Mouse (Mus musculus) right cerebral cortex, postnatal 25 days (tissue): ENCODE measurements around the gene Dapl1.
A peak's percentile ranks its signal among the peaks of the same experiment; 100 is the strongest.

Experiments used
- DNase-seq: peaks from one replicate; pipeline ENCODE4 v3.0.0; 2022

The Dapl1 gene

GRCm38 (mm10) chr2:59474336-59474735 is 10.1 kb upstream of the Dapl1 start:
- DNase-seq, result no peak

- DNase-seq, result no peak
Measured at GRCm38 (mm10) chr2:59485080-59485479, 627 bp downstream of the Dapl1 start.

GRCm38 (mm10) chr2:59485657-59486056 is 1.2 kb downstream of the Dapl1 start:
- no peak for DNase-seq

- DNase-seq, result no peak
Measured at GRCm38 (mm10) chr2:59486196-59486845, 1.9 kb downstream of the Dapl1 start.

GRCm38 (mm10) chr2:59488235-59488634 is 3.8 kb downstream of the Dapl1 start:
- DNase-seq, result no peak

GRCm38 (mm10) chr2:59490353-59490752 is 5.9 kb downstream of the Dapl1 start:
- no peak for DNase-seq

GRCm38 (mm10) chr2:59493445-59494085 is 9.1 kb downstream of the Dapl1 start:
- no peak for DNase-seq

GRCm38 (mm10) chr2:59499146-59499545 is 14.7 kb downstream of the Dapl1 start:
- DNase-seq, result no peak

GRCm38 (mm10) chr2:59499717-59500116 is 15.3 kb downstream of the Dapl1 start:
- DNase-seq, result no peak

GRCm38 (mm10) chr2:59509061-59509460 is 24.6 kb downstream of the Dapl1 start:
- DNase-seq, result no peak

- DNase-seq, result no peak
Measured at GRCm38 (mm10) chr2:59510416-59510815, 26.0 kb downstream of the Dapl1 start.

GRCm38 (mm10) chr2:59510882-59511281 is 26.4 kb downstream of the Dapl1 start:
- no peak for DNase-seq

- DNase-seq, result no peak
Measured at GRCm38 (mm10) chr2:59520663-59521062, 36.2 kb downstream of the Dapl1 start.

GRCm38 (mm10) chr2:59522079-59522684 is 37.7 kb downstream of the Dapl1 start:
- peak; percentile 78 for DNase-seq

- no peak for DNase-seq
Measured at GRCm38 (mm10) chr2:59523526-59523925, 39.1 kb downstream of the Dapl1 start.

- no peak for DNase-seq
Measured at GRCm38 (mm10) chr2:59526893-59527292, 42.4 kb downstream of the Dapl1 start.

- DNase-seq, result no peak
Measured at GRCm38 (mm10) chr2:59529574-59530080, 45.2 kb downstream of the Dapl1 start.

- peak; percentile 36 for DNase-seq
Measured at GRCm38 (mm10) chr2:59530811-59531210, 46.4 kb downstream of the Dapl1 start.

- no peak for DNase-seq
Measured at GRCm38 (mm10) chr2:59532999-59533398, 48.5 kb downstream of the Dapl1 start.

- DNase-seq, result no peak
Measured at GRCm38 (mm10) chr2:59533504-59533903, 49.1 kb downstream of the Dapl1 start.

- no peak for DNase-seq
Measured at GRCm38 (mm10) chr2:59533971-59534748, 49.7 kb downstream of the Dapl1 start.

GRCm38 (mm10) chr2:59536958-59537357 is 52.5 kb downstream of the Dapl1 start:
- DNase-seq, result no peak

GRCm38 (mm10) chr2:59538031-59538430 is 53.6 kb downstream of the Dapl1 start:
- no peak for DNase-seq
